Mouse (Mus musculus) regulatory T cell (primary cell): ENCODE measurements around the gene Sys1.

ENCODE experiments used
- in situ Hi-C: fragments of 300-600 bp; cut with MboI, MseI; formaldehyde crosslinking; loops from one replicate; pipeline ENCODE4 v1.15.1; 2025; ENCODE audit warnings: high pct_unique_total_duplicates

The Sys1 gene

DNA sequence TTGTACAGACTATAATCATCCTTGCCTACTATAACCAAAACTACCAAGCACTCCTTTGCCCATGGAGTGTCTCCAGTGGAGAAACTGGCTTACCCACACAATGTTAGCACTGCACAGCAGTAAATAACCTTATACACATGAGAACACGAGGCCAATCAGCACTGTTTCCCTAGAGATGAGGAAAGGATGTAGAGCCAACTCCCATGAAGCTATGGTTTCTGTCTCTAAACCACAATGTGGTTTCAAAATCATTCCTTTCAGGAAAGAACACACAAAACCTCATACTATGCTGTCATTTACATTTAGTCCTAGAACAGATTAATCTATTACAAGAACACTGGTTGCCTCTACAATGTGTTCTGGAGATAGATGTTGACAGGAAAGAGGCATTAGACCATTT is 39.6 kb downstream of the Sys1 start:
- in situ Hi-C loops: no loop called here

DNA sequence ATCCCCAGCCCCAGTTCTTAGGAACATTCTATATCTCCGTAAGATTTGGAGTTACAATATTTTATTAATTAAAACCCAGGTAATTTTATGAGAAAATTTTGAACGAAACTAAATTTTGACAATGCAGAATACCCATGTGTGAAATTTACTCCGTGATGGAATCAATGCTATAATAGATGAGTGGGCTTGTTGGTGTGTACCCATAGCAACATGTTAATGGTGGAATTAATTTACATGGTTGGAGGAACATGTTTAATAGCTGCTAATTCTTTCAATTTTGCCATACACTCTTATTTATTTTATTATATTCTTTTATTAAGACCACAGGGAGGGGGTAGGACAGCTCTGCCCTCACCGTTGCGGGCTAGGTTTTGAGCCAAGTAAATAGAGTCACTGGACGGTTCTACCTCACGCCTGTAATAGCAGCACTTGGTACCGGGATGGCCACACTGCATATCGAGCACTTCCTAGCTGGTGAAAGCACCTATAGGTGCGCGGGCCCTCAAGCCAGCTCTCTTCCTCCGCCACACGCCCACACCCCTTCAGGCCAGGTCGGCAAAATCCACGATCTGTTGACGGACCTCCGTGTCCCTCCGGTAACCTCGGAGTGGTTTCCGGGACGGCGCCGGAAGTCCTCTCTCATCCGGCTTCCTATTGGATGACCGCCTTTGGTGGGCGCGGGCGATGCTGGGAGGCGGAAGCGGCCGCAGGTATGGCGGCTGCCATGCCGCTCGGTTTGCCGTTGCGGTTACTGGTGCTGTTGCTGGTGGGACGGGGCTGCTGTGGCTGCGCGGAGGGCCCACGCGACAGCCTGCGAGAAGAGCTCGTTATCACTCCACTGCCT is 40.3 kb downstream of the Sys1 start, which contains the start of gene Pigt:
Gene Pigt, plus strand, starts transcription at position 674 of the 844 bp plus-strand sequence.
- in situ Hi-C loops: no loop called here

DNA sequence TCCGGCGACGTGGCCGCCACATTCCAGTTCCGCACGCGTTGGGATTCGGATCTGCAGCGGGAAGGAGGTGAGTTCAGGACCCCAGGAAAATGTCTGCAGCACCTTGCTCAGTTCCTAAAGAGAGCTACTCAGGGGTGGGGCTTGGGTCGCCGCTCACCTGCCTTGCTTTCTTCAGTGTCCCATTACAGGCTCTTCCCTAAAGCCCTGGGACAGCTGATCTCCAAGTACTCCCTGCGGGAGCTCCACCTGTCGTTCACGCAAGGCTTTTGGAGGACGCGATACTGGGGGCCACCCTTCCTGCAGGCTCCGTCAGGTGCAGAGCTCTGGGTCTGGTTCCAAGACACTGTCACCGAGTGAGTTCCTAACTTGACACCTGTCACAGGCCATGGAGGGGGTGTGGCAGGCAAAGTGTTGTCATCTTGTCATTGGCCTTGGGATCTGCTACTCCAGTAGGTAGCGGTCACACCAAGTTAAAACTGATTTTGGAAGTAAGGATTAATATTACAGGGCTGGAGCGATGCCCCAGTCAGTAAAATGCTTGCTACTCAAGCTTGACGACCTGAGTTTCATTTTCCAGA is 41.0 kb downstream of the Sys1 start:
- in situ Hi-C loops: no loop called here

DNA sequence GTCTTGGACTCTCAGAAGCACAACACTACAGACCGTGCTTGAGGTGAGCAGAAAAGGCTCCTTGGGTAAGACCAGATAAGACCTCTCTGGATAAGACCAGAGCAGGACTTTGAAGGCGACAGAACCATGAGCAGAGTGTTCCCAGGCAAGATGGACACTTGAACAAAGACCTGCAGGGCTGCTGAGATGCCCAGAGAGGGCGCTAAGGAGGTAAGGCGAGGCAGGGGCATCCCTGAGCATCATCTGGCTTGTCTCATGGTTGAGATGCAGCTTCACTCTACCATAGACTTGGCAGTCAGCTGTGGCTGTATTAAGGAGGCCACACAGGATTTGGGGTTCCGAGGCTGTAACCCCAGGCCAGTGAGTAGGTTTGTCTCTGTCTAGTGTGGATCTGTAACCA is 42.6 kb downstream of the Sys1 start:
- in situ Hi-C loops: no loop called here

DNA sequence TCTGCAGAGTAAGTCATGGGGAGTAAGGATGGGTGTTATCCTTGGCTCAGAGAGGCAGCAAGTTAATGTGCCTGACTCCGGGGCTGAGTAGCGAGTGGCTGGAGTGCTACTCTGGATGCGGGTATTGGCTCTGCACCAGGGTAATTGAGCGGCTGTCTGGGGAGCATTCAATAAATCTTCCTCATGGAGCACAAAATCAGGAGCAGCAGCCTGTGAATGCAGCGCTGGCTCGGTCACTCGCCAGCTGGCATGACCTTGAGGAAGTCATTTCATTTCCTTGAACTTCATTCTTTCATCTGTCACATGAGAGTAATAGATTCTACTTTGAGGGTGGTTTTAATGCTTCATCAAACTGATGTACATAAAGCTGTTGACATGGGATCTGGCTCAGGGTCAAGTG is 43.7 kb downstream of the Sys1 start:
- in situ Hi-C loops: no loop called here

DNA sequence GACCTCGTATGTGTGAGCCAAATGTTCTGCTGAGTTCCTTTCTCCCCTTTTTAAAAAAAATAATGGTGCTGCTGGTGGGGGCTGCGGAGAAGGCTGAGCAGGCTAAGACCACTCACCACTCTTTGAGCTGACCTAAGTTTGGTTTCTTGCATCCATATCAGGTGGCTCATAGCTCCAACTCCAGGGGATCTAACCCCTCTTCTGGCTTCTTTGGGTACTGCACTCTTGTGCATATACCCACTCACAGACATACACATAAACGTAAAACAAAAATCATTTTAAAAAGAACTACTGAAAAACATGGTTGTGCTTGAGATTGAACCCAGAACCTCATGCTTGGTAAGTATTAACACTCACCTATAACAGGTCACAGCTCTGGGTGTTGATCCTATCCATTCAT is 48.2 kb downstream of the Sys1 start:
- in situ Hi-C loops: no loop called here

DNA sequence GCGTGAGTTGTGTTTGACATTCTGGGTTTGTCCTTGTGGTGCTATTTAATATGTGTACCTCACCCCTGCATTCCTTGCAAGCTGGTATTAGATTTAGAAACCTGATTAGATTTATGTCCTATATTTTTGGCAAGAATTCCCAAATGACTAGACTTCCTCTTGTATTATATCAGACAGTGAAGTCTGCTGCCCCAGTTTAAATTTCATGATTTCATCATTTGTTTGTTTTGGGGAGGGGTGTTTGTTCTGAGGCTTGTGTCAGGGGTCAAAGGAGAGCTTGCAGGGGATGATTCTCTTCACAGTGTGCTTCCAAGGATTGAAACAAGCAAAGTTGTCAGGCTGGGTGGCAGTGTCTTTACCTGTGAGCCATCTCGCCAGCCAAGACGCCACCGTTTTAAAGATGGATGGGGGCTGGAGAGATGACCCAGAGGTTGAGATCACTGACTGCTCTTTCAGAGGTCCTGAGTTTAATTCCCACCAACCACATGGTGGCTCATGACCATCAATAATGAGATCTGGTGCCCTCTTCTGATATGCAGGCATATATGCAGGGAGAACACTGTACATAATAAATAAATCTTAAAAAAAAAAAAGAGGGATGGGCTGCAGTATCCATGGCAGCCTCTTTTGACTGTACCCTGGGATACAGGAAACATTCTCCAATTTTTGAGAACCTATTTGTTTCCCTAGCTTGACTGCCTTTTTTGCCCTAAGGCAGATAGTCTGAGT is 49.0 kb downstream of the Sys1 start:
- in situ Hi-C loops: no loop called here

DNA sequence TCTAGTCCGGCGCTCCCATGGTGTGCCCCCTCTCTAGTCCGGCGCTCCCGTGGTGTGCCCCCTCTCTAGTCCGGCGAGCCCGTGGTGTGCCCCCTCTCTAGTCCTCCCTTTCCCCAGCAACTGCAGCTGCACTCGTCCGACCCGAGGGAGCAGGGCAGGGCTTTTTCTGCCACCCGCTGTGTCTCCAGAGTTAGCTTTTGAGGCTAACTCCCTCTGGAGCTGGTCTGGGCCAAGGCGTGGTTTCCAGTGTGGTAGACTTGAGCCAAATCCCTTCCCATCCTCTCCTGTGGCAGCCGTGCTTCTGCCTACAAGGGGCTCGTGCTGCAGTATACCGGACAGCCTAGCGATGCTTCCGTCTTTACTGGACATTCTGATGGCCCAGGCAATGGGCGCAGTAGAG is 51.0 kb downstream of the Sys1 start:
- in situ Hi-C loops: no loop called here

DNA sequence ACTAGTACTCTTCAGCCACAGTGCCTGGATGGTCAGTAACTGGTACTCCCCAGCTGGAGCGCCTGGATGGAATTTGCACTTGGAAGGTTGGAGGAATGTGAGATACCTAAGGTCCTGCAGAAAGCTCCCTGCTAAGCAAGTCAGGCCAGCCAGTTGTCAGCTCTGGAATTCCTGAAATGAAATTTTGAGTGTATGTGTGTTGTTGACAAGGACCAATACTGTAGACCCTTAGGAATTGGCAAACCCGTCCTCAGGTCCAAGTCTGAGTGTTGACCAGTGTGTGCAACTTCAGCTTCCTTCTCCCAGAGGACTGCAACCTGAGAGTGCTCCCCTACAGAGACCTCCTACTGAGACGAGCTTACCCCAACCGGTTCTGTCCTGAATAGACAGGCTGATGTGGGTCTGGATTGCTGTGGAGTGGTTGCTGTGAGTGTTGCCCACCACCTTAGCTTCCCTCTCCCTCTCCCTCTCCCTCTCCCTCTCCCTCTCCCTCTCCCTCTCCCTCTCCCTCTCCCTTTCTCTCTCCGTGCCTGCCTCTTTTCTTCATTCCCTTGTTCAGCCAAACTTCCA is 53.9 kb downstream of the Sys1 start:
- in situ Hi-C loops: no loop called here

DNA sequence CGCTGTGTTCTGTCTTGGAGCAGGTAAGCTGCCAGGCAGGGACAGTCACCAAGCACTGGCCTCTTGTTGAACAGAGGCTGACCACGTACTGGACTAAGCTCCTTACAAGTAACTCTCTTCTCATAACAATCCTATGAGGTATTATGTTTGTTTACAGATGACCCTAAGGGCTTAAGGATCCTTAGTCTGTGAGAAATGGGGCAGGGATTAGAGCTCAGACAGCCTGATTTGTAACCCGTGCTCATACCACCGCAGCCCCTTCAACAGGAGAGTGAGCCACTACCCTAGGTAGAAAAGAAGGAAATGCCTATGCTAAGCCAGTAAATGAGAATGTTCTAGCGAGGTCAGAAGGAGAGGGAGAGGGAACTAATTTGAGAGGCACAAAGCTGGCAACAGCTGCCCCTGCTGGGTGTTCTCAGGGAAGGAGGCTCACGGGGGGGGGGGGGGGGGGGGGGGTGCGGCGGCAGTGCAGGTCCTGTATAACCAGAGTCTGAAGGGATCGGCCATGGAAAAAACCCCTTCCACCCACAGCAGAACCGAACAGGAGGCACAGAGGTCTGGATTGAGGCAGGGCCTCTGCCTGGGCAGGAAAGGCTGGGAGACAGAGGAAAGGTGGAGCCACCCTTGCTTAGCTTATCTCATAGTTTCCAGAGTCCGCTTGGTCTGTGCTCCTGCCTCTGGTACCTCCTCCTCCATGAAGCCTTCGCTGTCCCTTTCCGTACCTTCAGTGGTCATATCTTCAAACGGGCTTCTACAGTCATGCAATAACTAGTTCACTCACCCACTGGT is 55.6 kb downstream of the Sys1 start:
- in situ Hi-C loops: no loop called here

DNA sequence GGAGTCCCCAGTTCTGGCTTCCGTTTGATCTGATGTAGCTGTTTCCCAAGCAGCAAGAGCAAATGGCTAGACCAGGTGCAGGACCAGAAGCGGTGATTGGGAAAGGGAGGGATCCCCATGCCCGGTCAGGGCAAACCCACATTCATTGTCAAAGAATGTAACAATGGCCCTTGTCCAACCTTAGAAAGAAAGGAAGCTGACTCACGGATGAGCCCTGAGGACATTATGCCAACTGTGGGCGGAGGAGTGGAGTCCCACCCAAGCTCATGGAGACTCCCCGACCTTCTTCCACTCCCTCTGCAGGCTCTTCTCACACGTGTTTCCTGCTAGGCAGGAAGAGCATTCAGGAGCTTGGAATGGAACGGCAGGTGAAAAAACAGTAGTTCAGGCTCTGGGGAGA is 56.6 kb downstream of the Sys1 start:
- in situ Hi-C loops: no loop called here

DNA sequence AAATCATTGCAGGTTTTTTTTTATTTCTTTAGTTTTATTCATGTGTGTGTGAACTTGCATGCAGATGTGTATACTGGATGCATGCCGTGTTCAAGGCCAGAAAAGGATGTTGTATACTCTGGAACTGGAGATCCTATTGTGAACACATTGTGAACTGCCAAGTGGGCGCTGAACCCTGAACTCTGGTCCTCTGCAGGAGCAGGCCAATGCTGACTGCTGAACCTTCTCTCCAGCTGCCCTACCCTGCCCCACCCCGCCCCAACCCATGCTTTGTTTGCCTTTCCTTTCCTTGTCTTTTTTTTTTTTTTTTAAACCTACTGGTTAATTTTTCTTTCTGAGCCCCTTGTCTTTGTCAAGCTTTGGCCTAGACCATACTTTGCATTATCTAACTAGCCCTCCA is 58.2 kb downstream of the Sys1 start:
- in situ Hi-C loops: no loop called here

DNA sequence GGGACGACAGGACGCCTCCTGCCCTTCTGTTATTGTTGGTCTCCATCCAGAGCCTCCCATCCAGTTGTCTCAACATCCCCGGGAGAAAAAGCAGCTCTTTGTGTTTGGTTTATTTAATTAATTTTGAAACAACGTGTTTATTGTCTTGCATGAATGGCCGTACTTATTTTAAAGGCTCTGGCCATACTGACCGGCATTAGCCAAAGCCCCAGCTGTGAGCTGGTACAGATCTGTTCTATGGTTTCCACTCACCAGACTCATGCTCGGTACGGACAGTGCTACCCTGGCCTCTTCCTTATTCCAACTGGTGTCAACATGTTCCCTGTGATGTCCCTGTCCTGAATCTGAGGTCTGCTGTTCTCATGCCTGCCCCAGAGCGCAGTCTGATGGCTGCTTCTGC is 59.1 kb downstream of the Sys1 start:
- in situ Hi-C loops: no loop called here

DNA sequence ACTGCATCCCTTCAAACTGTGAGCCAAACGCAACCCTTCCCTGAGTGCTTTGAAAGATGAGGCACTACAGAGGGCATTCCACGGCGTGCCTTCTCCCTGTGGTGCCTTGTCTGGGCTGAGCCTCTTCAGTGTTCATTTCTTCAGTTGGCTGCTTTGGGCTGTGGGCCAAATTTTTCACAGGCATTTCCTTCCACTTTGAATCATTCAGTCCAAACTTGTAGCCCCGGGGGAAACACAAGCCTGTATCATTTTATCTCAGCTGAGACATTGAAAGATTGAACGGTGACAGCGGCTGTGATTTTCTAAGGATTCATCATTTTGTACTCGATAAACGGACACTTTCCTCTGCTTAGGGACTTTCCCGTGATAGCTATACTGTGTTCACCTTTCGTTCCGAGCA is 59.8 kb downstream of the Sys1 start:
- in situ Hi-C loops: no loop called here

DNA sequence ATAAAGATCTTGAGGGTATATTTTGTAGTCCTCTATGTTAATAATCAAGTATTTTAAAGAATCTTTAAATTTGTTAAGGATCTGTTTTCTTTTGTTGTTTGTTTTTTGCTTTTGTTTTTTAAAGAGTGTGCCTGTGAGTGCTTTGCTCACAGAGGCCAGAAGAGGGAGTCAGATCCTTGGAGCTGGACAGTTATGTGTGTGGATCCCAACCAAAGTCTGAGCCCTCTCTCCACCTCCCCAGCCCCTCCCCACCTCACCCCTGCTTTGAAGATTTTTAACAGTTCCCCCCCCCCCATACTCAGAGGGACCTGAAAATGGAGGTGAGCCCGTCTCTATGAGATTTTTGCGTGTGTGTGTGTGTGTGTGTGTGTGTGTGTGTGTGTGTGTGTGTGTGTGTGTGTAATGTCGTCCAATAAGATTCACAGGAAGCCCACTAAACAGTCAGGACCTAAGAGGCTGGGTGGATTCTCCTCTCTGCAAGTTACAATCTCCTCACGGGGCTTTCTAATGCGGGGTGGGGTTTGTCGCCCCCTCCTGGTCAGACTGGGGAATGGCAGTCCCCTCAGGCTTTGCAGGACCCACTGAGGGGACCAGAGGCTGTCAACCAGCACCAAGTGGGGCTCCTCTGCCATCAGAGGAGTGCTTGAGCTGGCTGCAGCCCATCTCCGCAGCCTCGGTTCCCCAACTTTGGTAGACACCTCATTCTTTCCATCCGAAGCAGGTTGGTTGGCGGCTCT is 60.9 kb downstream of the Sys1 start:
- in situ Hi-C loops: no loop called here

DNA sequence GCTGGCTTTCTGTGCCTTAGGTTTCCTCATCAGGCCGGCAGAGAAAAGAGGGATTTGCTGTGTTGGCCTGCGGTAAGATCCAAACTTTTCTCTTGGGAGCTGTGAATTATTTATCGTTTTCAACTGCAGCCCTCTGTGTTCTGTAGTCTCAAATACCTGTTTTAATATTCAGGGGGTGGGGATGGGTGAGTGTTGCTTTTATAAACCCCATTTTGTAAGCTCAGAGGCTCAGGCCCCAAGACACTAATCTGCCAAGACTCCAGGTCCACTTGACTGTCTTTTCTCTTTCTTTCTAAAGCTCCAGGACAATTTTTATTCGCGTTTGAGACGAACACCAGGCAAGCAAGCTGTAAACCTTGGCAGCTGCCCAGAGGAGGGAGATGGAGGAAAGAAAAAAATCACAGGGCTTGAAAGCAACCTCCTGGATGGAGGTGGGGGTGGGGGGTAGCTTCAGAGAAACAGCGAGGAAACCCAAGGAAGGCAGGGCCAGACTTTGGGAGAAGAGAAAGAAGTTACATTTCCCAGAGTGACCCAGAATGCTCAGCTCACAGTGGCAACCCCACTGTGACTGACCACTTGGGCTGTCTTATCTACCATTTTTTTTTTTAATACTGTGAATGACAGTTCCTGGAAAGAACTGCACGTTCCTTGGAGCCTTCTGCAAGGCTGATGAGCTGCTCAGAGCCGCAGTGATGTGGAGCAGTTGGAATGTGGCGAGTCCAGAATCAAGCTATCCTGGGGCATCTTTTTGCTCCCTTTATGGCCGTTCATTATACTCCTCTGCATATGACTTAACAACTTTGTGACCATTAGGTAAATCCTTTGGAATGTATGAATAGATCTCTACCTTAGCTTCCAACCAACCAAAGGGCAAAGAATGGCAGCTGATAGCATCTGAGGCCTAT is 61.8 kb downstream of the Sys1 start:
- in situ Hi-C loops: no loop called here

DNA sequence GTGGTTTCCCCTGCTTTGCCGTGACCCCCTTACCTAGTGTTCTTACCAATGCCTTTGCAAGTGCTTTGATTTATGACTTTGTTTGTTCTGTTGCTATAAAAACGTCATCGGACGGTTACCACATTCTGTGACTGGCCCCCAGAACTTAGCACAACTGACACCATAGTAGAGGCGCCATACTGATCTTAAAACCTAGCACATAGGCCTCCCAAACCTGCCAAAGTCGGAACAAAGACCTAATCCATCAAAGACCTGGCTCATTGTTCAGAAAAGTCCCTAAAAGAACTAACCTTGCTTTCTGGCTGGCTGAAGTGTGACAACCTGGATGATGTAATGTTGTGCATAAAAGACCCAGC is 62.4 kb downstream of the Sys1 start:
- in situ Hi-C loops: no loop called here

DNA sequence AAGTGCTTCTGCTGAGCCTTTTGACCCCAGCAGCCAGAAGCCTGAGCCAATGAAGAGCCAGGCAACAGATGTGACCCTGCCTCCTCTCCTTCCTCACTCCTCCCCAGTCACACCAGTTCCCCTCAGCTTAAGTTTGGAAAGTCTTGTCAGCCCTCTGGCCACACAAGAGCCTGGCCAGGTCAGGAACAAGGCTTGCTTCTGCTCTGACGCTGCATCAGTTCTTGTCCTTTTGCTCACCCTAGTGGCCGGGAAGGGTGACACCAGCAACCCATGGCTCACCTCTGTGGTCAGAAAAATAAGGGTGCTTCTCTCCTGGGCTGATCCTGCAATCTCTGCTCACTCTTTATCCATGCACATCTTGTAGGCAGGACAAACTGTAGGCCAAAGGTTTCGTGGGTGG is 64.0 kb downstream of the Sys1 start:
- in situ Hi-C loops: no loop called here

DNA sequence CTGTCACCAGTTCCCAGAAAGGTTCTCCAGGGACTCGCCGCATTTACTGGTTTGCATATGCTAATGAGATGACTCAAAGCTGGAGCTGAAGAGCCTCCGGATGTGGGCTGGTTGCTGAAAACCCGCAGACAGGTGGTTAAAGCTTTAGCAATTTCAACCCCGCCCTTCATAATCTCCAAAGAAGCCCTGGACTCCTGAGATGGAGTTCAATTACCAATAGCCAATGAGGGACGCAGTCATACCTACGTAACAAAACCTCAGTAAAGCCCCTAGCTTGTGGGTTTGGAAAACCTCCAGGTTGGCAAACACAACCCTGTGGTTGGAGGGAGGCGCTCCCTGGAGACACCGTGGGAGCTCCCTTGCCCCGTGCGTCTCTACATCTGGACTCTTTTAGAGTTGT is 65.1 kb downstream of the Sys1 start:
- in situ Hi-C loops: no loop called here

DNA sequence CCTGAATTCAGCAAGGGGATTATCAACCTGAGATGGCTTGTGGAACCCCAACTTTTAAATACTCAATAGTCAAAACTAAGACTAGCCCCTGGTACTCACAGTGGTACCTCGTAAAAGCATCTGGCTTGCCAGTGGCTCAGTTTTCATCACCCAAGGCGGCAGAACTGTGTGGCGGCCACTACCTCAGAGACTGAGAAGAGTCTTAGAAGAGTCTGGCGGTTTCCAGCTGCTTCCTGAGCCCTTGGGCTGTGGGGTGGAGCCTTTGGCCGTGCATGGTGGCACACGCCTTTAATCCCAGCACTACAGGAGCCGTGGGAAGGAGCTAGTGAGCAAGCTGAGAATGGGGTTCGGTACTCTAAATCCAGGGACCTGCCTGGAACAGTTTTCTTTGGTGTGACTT is 65.5 kb downstream of the Sys1 start:
- in situ Hi-C loops: no loop called here
